Mouse (Mus musculus) kidney, postnatal 0 days (tissue): ENCODE data around the gene Clcn5. TPM values are rescaled to one million over a fixed set of nuclear protein-coding genes. Genes with fewer than 3 reads are reported as not detected.

Experiments
- ATAC-seq: fragments of 200-750 bp; cut with Nextera tagmentation; replicated peaks from 2 replicates; pipeline ENCODE4 v1.8.0; 2017; ENCODE audit warnings: low read depth, moderate number of reproducible peaks, moderate TSS enrichment, moderate library complexity; ENCODE audit not compliant: low FRiP score
- DNase-seq: peaks from one replicate; pipeline ENCODE4 v3.0.0-alpha.2; 2016; ENCODE audit warnings: low spot score
- H3K27ac ChIP-seq: fragments of 300-500 bp; sonication (generic); 2 replicates; pipeline ENCODE4 v1.5.1; 2014; ENCODE audit warnings: mild to moderate bottlenecking
- H3K27me3 ChIP-seq: fragments of 300-500 bp; sonication (generic); 2 replicates; pipeline ENCODE4 v1.6.1; 2014; ENCODE audit warnings: low read length, mixed read lengths; ENCODE audit not compliant: insufficient read depth
- H3K36me3 ChIP-seq: fragments of 300-500 bp; sonication (generic); 2 replicates; pipeline ENCODE4 v1.6.1; 2014; ENCODE audit warnings: low read length, mixed read lengths; ENCODE audit not compliant: insufficient read depth
- H3K4me1 ChIP-seq: fragments of 300-500 bp; sonication (generic); replicated peaks from 2 replicates; pipeline ENCODE4 v1.6.1; 2014; ENCODE audit warnings: antibody characterized with exemption, low read length, mixed read lengths; ENCODE audit not compliant: insufficient read depth
- H3K4me2 ChIP-seq: fragments of 300-500 bp; sonication (generic); 2 replicates; pipeline ENCODE4 v1.6.1; 2014; ENCODE audit warnings: mild to moderate bottlenecking, low read length, moderate library complexity, mixed read lengths
- H3K4me3 ChIP-seq: fragments of 300-500 bp; sonication (generic); replicated peaks from 2 replicates; pipeline ENCODE4 v1.5.1; 2014; ENCODE audit warnings: low read depth, low read length
- H3K9ac ChIP-seq: fragments of 300-500 bp; sonication (generic); 2 replicates; pipeline ENCODE4 v1.6.1; 2014; ENCODE audit warnings: low read depth, low read length
- H3K9me3 ChIP-seq: fragments of 300-500 bp; sonication (generic); replicated peaks from 2 replicates; pipeline ENCODE4 v1.6.1; 2016; ENCODE audit warnings: low read length, inconsistent platforms, mixed read lengths
- CTCF ChIP-seq: IDR thresholded peaks from 2 replicates; pipeline ENCODE4 v1.5.1; 2016; ENCODE audit warnings: antibody characterized with exemption, low read depth, mild to moderate bottlenecking, moderate library complexity
- WGBS: fragments of 180-500 bp; shearing (Covaris S2); extraction: QIAGEN DNeasy Blood & Tissue Kit; methylation state at CpG from one replicate; pipeline ENCODE4 v1.1.7; 2014; 5-methylcytosine and 5-hydroxymethylcytosine counted together
- polyA plus RNA-seq: library from polyadenylated mRNA; unstranded; fragments of >200 nt; fragmentation: Nextera tagmentation; extraction: Ambion mirVana; gene quantifications from 2 replicates; pipeline ENCODE4 v1.2.1, GENCODE M21; 2015

Clcn5 gene
- polyA plus RNA-seq, 1 experiment from 2014 or later, result 12.5 TPM

- Histone ChIP-seq H3K4me2 (no peak overlapping the region), H3K9me3 (no peaks in the 10 kb centered on the region), H3K4me1 (no peaks in the 10 kb centered on the region), H3K27me3 (no peaks in the 10 kb centered on the region), H3K27ac (no peak overlapping the region), H3K4me3 (no peak overlapping the region), H3K36me3 (no peaks in the 10 kb centered on the region), H3K9ac (no peak overlapping the region)
- no peak for DNase-seq
- no peak for ATAC-seq
- TF ChIP-seq CTCF, result no peak
- 80% methylated on average over 2 of the region's 2 CpGs for WGBS
These were observed 32.0 kb downstream of the Clcn5 start for GRCm38 (mm10) chrX:7287051-7287734.

GRCm38 (mm10) chrX:7282636-7283035 is 36.5 kb downstream of the Clcn5 start:
- Histone ChIP-seq H3K9ac (no peak overlapping the region), H3K9me3 (no peaks in the 10 kb centered on the region), H3K27me3 (no peaks in the 10 kb centered on the region), H3K4me3 (no peak overlapping the region), H3K27ac (no peak overlapping the region), H3K4me1 (no peaks in the 10 kb centered on the region), H3K4me2 (no peak overlapping the region), H3K36me3 (no peaks in the 10 kb centered on the region)
- ATAC-seq, result no peak
- TF ChIP-seq CTCF, result no peak
- 68% methylated on average over 1 of the region's 1 CpGs for WGBS
- DNase-seq, result no peak

GRCm38 (mm10) chrX:7279722-7280121 is 39.4 kb downstream of the Clcn5 start:
- no peak for TF ChIP-seq CTCF
- Histone ChIP-seq H3K27ac (no peak overlapping the region), H3K36me3 (no peaks in the 10 kb centered on the region), H3K4me1 (no peaks in the 10 kb centered on the region), H3K27me3 (no peaks in the 10 kb centered on the region), H3K9me3 (no peaks in the 10 kb centered on the region), H3K4me3 (no peak overlapping the region), H3K4me2 (no peak overlapping the region), H3K9ac (no peak overlapping the region)
- ATAC-seq (no peak), DNase-seq (no peak)
- WGBS, result 82% methylated on average over 5 of the region's 5 CpGs

- H3K4me3 ChIP-seq, result no peak overlapping the region
- no peaks in the 10 kb centered on the region for H3K4me1 ChIP-seq
- H3K4me2 ChIP-seq, result no peak overlapping the region
- H3K27me3 ChIP-seq, result no peaks in the 10 kb centered on the region
- no peak for TF ChIP-seq CTCF
- H3K9me3 ChIP-seq, result no peaks in the 10 kb centered on the region
- H3K36me3 ChIP-seq, result no peaks in the 10 kb centered on the region
- no peak for ATAC-seq
- DNase-seq, result no peak
- no peak overlapping the region for H3K9ac ChIP-seq
- WGBS, result 66% methylated on average over 6 of the region's 6 CpGs
- H3K27ac ChIP-seq, result no peak overlapping the region
These were observed 42.6 kb downstream of the Clcn5 start for GRCm38 (mm10) chrX:7276564-7276963.

- H3K4me2 ChIP-seq, result no peak overlapping the region
- H3K4me3 ChIP-seq, result no peak overlapping the region
- TF ChIP-seq CTCF, result no peak
- 90% methylated on average over 5 of the region's 5 CpGs for WGBS
- no peak for DNase-seq
- H3K9me3 ChIP-seq, result no peaks in the 10 kb centered on the region
- no peak for ATAC-seq
- no peaks in the 10 kb centered on the region for H3K27me3 ChIP-seq
- H3K9ac ChIP-seq, result no peak overlapping the region
- H3K4me1 ChIP-seq, result no peaks in the 10 kb centered on the region
- no peak overlapping the region for H3K27ac ChIP-seq
- no peaks in the 10 kb centered on the region for H3K36me3 ChIP-seq
These were observed 58.0 kb downstream of the Clcn5 start for GRCm38 (mm10) chrX:7261149-7261548.

GRCm38 (mm10) chrX:7260400-7261113 is 58.6 kb downstream of the Clcn5 start:
- Histone ChIP-seq H3K27ac (no peak overlapping the region), H3K9ac (no peak overlapping the region), H3K4me2 (no peak overlapping the region), H3K4me3 (no peak overlapping the region), H3K4me1 (no peaks in the 10 kb centered on the region), H3K36me3 (no peaks in the 10 kb centered on the region), H3K27me3 (no peaks in the 10 kb centered on the region), H3K9me3 (no peaks in the 10 kb centered on the region)
- no peak for ATAC-seq
- 60% methylated on average over 5 of the region's 5 CpGs for WGBS
- TF ChIP-seq CTCF, result no peak
- DNase-seq, result no peak

- no peak overlapping the region for H3K4me3 ChIP-seq
- H3K9ac ChIP-seq, result no peak overlapping the region
- no peak for ATAC-seq
- no peaks in the 10 kb centered on the region for H3K9me3 ChIP-seq
- no peak overlapping the region for H3K27ac ChIP-seq
- H3K36me3 ChIP-seq, result no peaks in the 10 kb centered on the region
- WGBS, result 73% methylated on average over 3 of the region's 3 CpGs
- TF ChIP-seq CTCF, result no peak
- H3K4me2 ChIP-seq, result no peak overlapping the region
- H3K4me1 ChIP-seq, result no peaks in the 10 kb centered on the region
- no peak for DNase-seq
- H3K27me3 ChIP-seq, result no peaks in the 10 kb centered on the region
These were observed 59.4 kb downstream of the Clcn5 start for GRCm38 (mm10) chrX:7259718-7260117.
